Comparison of ENCODE assay signal across 8 mouse cellular contexts in genomic region chr2:31469480-31469879, GRCm38 (mm10). TPM values are rescaled to one million over a fixed set of nuclear protein-coding genes. Genes with fewer than 3 reads are reported as not detected.
DNase-seq lines count a peak whose midpoint lies in the region; ATAC-seq and TF ChIP-seq lines count a peak whose summit lies in the region.

No protein-coding gene starts in this region.

- H3K9me3 ChIP-seq in heart, embryonic 13.5 days, result no peaks in the 10 kb centered on the region
- H3K9me3 ChIP-seq in embryonic facial prominence, embryonic 10.5 days, result no peaks in the 10 kb centered on the region
- H3K9me3 ChIP-seq in intestine, postnatal 0 days (ENCODE audit: control insufficient read depth), result no peaks in the 10 kb centered on the region
- H3K9me3 ChIP-seq in midbrain, embryonic 13.5 days, result no peaks in the 10 kb centered on the region

- no peak overlapping the region for H3K27ac ChIP-seq in heart, embryonic 13.5 days (replicated peaks)
- no peak overlapping the region for H3K27ac ChIP-seq in embryonic facial prominence, embryonic 10.5 days (replicated peaks)
- H3K27ac ChIP-seq in intestine, postnatal 0 days (ENCODE audit: low read depth, low read length), result no peak overlapping the region
- no peak overlapping the region for H3K27ac ChIP-seq in midbrain, embryonic 13.5 days

- peak overlapping the region; percentile 97 for H3K4me2 ChIP-seq in heart, embryonic 13.5 days
- H3K4me2 ChIP-seq in intestine, postnatal 0 days (replicated peaks; ENCODE audit: low read depth), result peak overlapping the region; percentile 83
- peak overlapping the region; percentile 90 for H3K4me2 ChIP-seq in midbrain, embryonic 13.5 days (replicated peaks)

- DNase-seq in heart, adult 9 months (ENCODE audit: low spot score in 2 of 2), result no peak
- no peak for DNase-seq in embryonic facial prominence, embryonic 10.5 days (ENCODE audit: low spot score)
- no peak for DNase-seq in cerebellum, adult 11-12 months
- no peak for DNase-seq in cerebellum, adult 8-10 months
- no peak for DNase-seq in cerebellum, postnatal 25 days

- peaks cover 54% of the 10 kb centered on the region for H3K27me3 ChIP-seq in heart, embryonic 13.5 days (replicated peaks)
- peaks cover 65% of the 10 kb centered on the region for H3K27me3 ChIP-seq in embryonic facial prominence, embryonic 10.5 days (replicated peaks; ENCODE audit: low read depth, poor library complexity, severe bottlenecking)
- H3K27me3 ChIP-seq in intestine, postnatal 0 days (replicated peaks; ENCODE audit: control insufficient read depth, insufficient read depth, low read length), result no peaks in the 10 kb centered on the region
- peaks cover 53% of the 10 kb centered on the region for H3K27me3 ChIP-seq in midbrain, embryonic 13.5 days

- no peak for ATAC-seq in heart, embryonic 13.5 days (ENCODE audit: extremely low read depth, insufficient number of reproducible peaks, low FRiP score, low TSS enrichment)
- ATAC-seq in intestine, postnatal 0 days, result no peak
- no peak for ATAC-seq in midbrain, embryonic 13.5 days

- TF ChIP-seq CTCF in intestine, postnatal 0 days (IDR thresholded peaks at IDR 0.05; ENCODE audit: low read depth), result no peak

- WGBS in heart, embryonic 13.5 days, result 35% methylated on average over 7 of the region's 7 CpGs
- 29% methylated on average over 7 of the region's 7 CpGs for WGBS in embryonic facial prominence, embryonic 10.5 days
- 37% methylated on average over 7 of the region's 7 CpGs for WGBS in intestine, postnatal 0 days
- WGBS in midbrain, embryonic 13.5 days, result 23% methylated on average over 7 of the region's 7 CpGs

- peak overlapping the region; percentile 57 for H3K4me3 ChIP-seq in heart, embryonic 13.5 days
- peak overlapping the region; percentile 62 for H3K4me3 ChIP-seq in embryonic facial prominence, embryonic 10.5 days
- peak overlapping the region; percentile 50 for H3K4me3 ChIP-seq in intestine, postnatal 0 days (ENCODE audit: low read depth, low read length)
- peak overlapping the region; percentile 45 for H3K4me3 ChIP-seq in midbrain, embryonic 13.5 days (replicated peaks)

- H3K9ac ChIP-seq in heart, embryonic 13.5 days, result peak overlapping the region; percentile 79
- H3K9ac ChIP-seq in intestine, postnatal 0 days (ENCODE audit: low read depth, low read length), result no peak overlapping the region
- peak overlapping the region; percentile 63; the same call in 1 of the 2 replicates for H3K9ac ChIP-seq in midbrain, embryonic 13.5 days (replicated peaks)

- H3K36me3 ChIP-seq in heart, embryonic 13.5 days, result no peaks in the 10 kb centered on the region
- H3K36me3 ChIP-seq in embryonic facial prominence, embryonic 10.5 days (replicated peaks), result no peaks in the 10 kb centered on the region
- H3K36me3 ChIP-seq in intestine, postnatal 0 days (ENCODE audit: control insufficient read depth, insufficient read depth), result no peaks in the 10 kb centered on the region
- H3K36me3 ChIP-seq in midbrain, embryonic 13.5 days, result no peaks in the 10 kb centered on the region

- peaks cover 21% of the 10 kb centered on the region for H3K4me1 ChIP-seq in heart, embryonic 13.5 days
- H3K4me1 ChIP-seq in embryonic facial prominence, embryonic 10.5 days, result peaks cover 31% of the 10 kb centered on the region
- H3K4me1 ChIP-seq in intestine, postnatal 0 days (replicated peaks; ENCODE audit: control insufficient read depth, insufficient read depth, low read length), result no peaks in the 10 kb centered on the region
- H3K4me1 ChIP-seq in midbrain, embryonic 13.5 days (replicated peaks), result peaks cover 18% of the 10 kb centered on the region

RNA-seq across cellular contexts. Expression of gene Ass1, which starts 0.5 kb away (rescaled TPM):
- 10.4 and 12.5 TPM in 2 replicates for polyA plus RNA-seq in heart, embryonic 13.5 days (2015; fragmentation: Nextera tagmentation; extraction: Ambion mirVana)
- polyA plus RNA-seq in embryonic facial prominence, embryonic 10.5 days (2016; fragmentation: Nextera tagmentation; extraction: Ambion mirVana), result 13.0 and 16.1 TPM in 2 replicates
- 492 and 545 TPM in 2 replicates for polyA plus RNA-seq in intestine, postnatal 0 days (2015; fragmentation: Nextera tagmentation; extraction: Ambion mirVana)
- polyA plus RNA-seq in midbrain, embryonic 13.5 days (2015; fragmentation: Nextera tagmentation; extraction: Ambion mirVana), result 10.5 and 12.1 TPM in 2 replicates

Comparison
In these comparisons a context has a peak if more than half of its experiments do, and no peak if none do; other contexts are left out.
1. RNA of gene Ass1, which starts 0.5 kb away (polyA plus RNA-seq): 492 to 545 TPM in intestine, postnatal 0 days; 13.0 to 16.1 TPM in embryonic facial prominence, embryonic 10.5 days, 10.5 to 12.1 TPM in midbrain, embryonic 13.5 days and 10.4 to 12.5 TPM in heart, embryonic 13.5 days; every median in the first group is over 10 times any median in the second.
2. Peak in every context shown above with its lines, with median percentiles within 50 percentile points of each other: H3K4me2 ChIP-seq and H3K4me3 ChIP-seq.